Mouse (Mus musculus) G1E (cell line): Measurements from ENCODE around the gene Zfp180.

Experiments used
- CTCF ChIP-seq: IDR thresholded peaks from 2 replicates; pipeline ENCODE4 v1.5.1; 2012; ENCODE audit warnings: low read depth, low read length, inconsistent platforms, mixed read lengths
- POLR2AphosphoS5 ChIP-seq: IDR thresholded peaks from 2 replicates; pipeline ENCODE4 v1.6.1; 2012; ENCODE audit warnings: low read depth, low read length, inconsistent platforms; ENCODE audit not compliant: insufficient replicate concordance
- TAL1 ChIP-seq: conservative IDR thresholded peaks from 2 replicates; pipeline ENCODE4 v1.6.1; 2012; ENCODE audit warnings: low read depth, low read length, inconsistent platforms, mixed read lengths

DNA sequence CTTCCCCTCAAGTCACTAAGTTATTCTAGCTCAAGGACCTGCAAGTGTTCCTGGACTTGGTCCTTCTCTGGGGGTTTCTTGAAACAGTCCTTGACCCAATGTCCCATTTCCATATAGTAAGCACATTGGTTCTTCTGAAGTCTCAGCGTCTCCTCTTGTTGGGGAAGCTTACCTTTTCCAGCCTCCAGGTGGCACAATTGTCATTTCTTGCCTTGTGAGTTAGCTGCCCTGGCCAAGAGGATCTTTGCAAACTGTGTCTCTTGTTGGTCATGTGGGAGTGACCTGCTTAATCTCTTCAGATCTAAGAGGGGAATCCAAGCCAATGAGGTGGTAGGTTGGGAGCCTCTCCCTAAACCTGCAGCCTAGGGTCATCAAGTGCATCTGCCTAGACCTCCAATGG is 71.5 kb downstream of the Zfp180 start:
- TF ChIP-seq CTCF, result no peak
- no peak for TF ChIP-seq TAL1
- TF ChIP-seq POLR2AphosphoS5, result no peak
